Mouse (Mus musculus): ENCODE measurements at regions not wholly inside any gene's neighbourhood (a gene's known extent, or its start where the extent isn't known, plus 50 kb on each side); places are given as distances from the start of the nearest gene placed in this dataset.
"Not testable (repeated sequence)": the region's sequence is repeated elsewhere in the genome, so short reads cannot be mapped to it uniquely, and the experiment has no call there.

- 73% methylated on average over 5 of the region's 5 CpGs for WGBS
- H3K4me1 ChIP-seq (ENCODE audit: control insufficient read depth, insufficient read depth, low read length): no peaks in the 10 kb centered on the region
Measured at GRCm38 (mm10) chr5:74807581-74808221, 105.0 kb upstream of the Lnx1 start.

GRCm38 (mm10) chr5:74801946-74802345 lies 99.2 kb upstream of the Lnx1 start:
- ATAC-seq: no peak
- no peaks in the 10 kb centered on the region for H3K36me3 ChIP-seq (ENCODE audit: control insufficient read depth, insufficient read depth, low read length)
- no peak overlapping the region for H3K4me2 ChIP-seq (ENCODE audit: low read length)
- no peaks in the 10 kb centered on the region for H3K4me1 ChIP-seq (ENCODE audit: control insufficient read depth, insufficient read depth, low read length)
- 67% methylated on average over 8 of the region's 10 CpGs for WGBS
- no peak overlapping the region for H3K9ac ChIP-seq (ENCODE audit: low read length)
- no peak overlapping the region for H3K4me3 ChIP-seq (ENCODE audit: low read depth, low read length)
- no peak overlapping the region for H3K27ac ChIP-seq (ENCODE audit: low read depth, low read length)
- no peak for DNase-seq (ENCODE audit: low spot score)
- no peaks in the 10 kb centered on the region for H3K27me3 ChIP-seq (replicated peaks; ENCODE audit: control insufficient read depth, insufficient read depth, low read length)
- H3K9me3 ChIP-seq (replicated peaks; ENCODE audit: control insufficient read depth, low read length): no peaks in the 10 kb centered on the region

More at GRCm38 (mm10) chr5:74807581-74808221, 105.0 kb upstream of the Lnx1 start:
- Histone ChIP-seq H3K9ac (ENCODE audit: low read length) (no peak overlapping the region), H3K27me3 (replicated peaks; ENCODE audit: control insufficient read depth, insufficient read depth, low read length) (no peaks in the 10 kb centered on the region), H3K4me2 (ENCODE audit: low read length) (no peak overlapping the region), H3K27ac (ENCODE audit: low read depth, low read length) (no peak overlapping the region), H3K4me3 (ENCODE audit: low read depth, low read length) (no peak overlapping the region), H3K36me3 (ENCODE audit: control insufficient read depth, insufficient read depth, low read length) (no peaks in the 10 kb centered on the region), H3K9me3 (replicated peaks; ENCODE audit: control insufficient read depth, low read length) (no peaks in the 10 kb centered on the region)
- ATAC-seq (no peak), DNase-seq (ENCODE audit: low spot score) (no peak)

DNA sequence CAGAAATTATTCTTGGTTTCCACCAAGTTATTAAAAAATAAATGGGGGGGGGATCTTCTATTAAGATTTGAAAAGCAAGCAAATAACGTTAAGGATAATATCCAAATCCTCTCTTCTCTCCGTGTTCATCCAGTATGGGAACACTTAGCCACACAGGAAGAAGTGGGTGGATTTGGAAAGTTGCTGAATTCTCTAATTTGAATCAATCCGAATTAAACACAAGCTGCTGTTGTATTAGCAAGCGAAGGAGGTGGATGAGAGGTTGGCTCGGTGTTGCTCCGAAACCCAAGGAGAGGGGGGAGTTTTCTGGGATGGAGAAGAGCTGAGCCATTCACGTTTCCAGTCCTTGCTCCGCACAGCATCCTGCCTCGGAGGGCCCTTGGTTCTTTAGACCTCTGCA lies 97.6 kb upstream of the Lnx1 start:
- H3K4me3 ChIP-seq (ENCODE audit: low read depth, low read length): no peak overlapping the region
- no peak overlapping the region for H3K4me2 ChIP-seq (ENCODE audit: low read length)
- H3K27ac ChIP-seq (ENCODE audit: low read depth, low read length): no peak overlapping the region
- 79% methylated on average over 9 of the region's 9 CpGs for WGBS
- H3K4me1 ChIP-seq (ENCODE audit: control insufficient read depth, insufficient read depth, low read length): no peaks in the 10 kb centered on the region
- H3K36me3 ChIP-seq (ENCODE audit: control insufficient read depth, insufficient read depth, low read length): no peaks in the 10 kb centered on the region
- H3K27me3 ChIP-seq (replicated peaks; ENCODE audit: control insufficient read depth, insufficient read depth, low read length): no peaks in the 10 kb centered on the region
- no peaks in the 10 kb centered on the region for H3K9me3 ChIP-seq (replicated peaks; ENCODE audit: control insufficient read depth, low read length)
- no peak for ATAC-seq
- no peak for DNase-seq (ENCODE audit: low spot score)
- H3K9ac ChIP-seq (ENCODE audit: low read length): no peak overlapping the region

- DNase-seq (ENCODE audit: low spot score): peak; percentile 84
- peak; percentile 44 for ATAC-seq
- Histone ChIP-seq H3K9me3 (replicated peaks; ENCODE audit: control insufficient read depth, low read length) (no peaks in the 10 kb centered on the region), H3K36me3 (ENCODE audit: control insufficient read depth, insufficient read depth, low read length) (no peaks in the 10 kb centered on the region), H3K27ac (ENCODE audit: low read depth, low read length) (no peak overlapping the region), H3K4me3 (ENCODE audit: low read depth, low read length) (no peak overlapping the region), H3K4me2 (ENCODE audit: low read length) (no peak overlapping the region), H3K4me1 (ENCODE audit: control insufficient read depth, insufficient read depth, low read length) (peaks cover 11% of the 10 kb centered on the region), H3K9ac (ENCODE audit: low read length) (no peak overlapping the region), H3K27me3 (replicated peaks; ENCODE audit: control insufficient read depth, insufficient read depth, low read length) (no peaks in the 10 kb centered on the region)
- WGBS: 41% methylated on average over 8 of the region's 8 CpGs
Measured at GRCm38 (mm10) chr5:74796421-74797067, 93.8 kb upstream of the Lnx1 start.

DNA sequence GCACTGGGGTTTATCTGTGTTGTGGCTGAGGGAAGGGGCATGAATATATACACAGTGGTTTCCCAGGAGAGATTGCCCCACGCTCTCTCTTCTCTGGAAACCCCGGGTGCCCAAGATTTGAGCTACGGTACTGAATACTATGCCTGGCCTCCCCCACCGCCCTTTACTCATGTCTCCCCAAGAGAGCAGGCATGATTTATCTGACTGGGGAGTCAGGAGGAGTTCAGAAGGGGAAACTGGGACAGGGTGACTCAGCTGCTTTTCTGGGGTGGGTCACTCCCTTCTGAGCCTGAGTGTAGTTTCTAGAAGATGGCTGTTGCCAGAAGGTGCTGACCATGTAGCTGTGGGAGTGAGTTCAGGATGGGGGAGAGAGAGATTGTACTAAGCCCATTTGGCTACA lies 92.0 kb upstream of the Lnx1 start:
- H3K4me3 ChIP-seq (ENCODE audit: low read depth, low read length): no peak overlapping the region
- 88% methylated on average over 4 of the region's 4 CpGs for WGBS
- H3K4me1 ChIP-seq (ENCODE audit: control insufficient read depth, insufficient read depth, low read length): peaks cover 11% of the 10 kb centered on the region
- no peak overlapping the region for H3K9ac ChIP-seq (ENCODE audit: low read length)
- no peaks in the 10 kb centered on the region for H3K36me3 ChIP-seq (ENCODE audit: control insufficient read depth, insufficient read depth, low read length)
- H3K9me3 ChIP-seq (replicated peaks; ENCODE audit: control insufficient read depth, low read length): no peaks in the 10 kb centered on the region
- H3K27me3 ChIP-seq (replicated peaks; ENCODE audit: control insufficient read depth, insufficient read depth, low read length): no peaks in the 10 kb centered on the region
- H3K27ac ChIP-seq (ENCODE audit: low read depth, low read length): no peak overlapping the region
- H3K4me2 ChIP-seq (ENCODE audit: low read length): no peak overlapping the region
- DNase-seq (ENCODE audit: low spot score) (no peak), ATAC-seq (no peak)

GRCm38 (mm10) chr5:74793431-74793830 lies 90.7 kb upstream of the Lnx1 start:
- ATAC-seq (no peak), DNase-seq (ENCODE audit: low spot score) (no peak)
- H3K4me1 ChIP-seq (ENCODE audit: control insufficient read depth, insufficient read depth, low read length): peaks cover 11% of the 10 kb centered on the region
- H3K27me3 ChIP-seq (replicated peaks; ENCODE audit: control insufficient read depth, insufficient read depth, low read length): no peaks in the 10 kb centered on the region
- no peak overlapping the region for H3K4me3 ChIP-seq (ENCODE audit: low read depth, low read length)
- no peak overlapping the region for H3K9ac ChIP-seq (ENCODE audit: low read length)
- H3K4me2 ChIP-seq (ENCODE audit: low read length): no peak overlapping the region
- no peaks in the 10 kb centered on the region for H3K36me3 ChIP-seq (ENCODE audit: control insufficient read depth, insufficient read depth, low read length)
- H3K9me3 ChIP-seq (replicated peaks; ENCODE audit: control insufficient read depth, low read length): no peaks in the 10 kb centered on the region
- WGBS: 83% methylated on average over 4 of the region's 4 CpGs
- no peak overlapping the region for H3K27ac ChIP-seq (ENCODE audit: low read depth, low read length)

- no peak overlapping the region for H3K9ac ChIP-seq (ENCODE audit: low read length)
- no peak for DNase-seq (ENCODE audit: low spot score)
- H3K4me3 ChIP-seq (ENCODE audit: low read depth, low read length): no peak overlapping the region
- H3K4me1 ChIP-seq (ENCODE audit: control insufficient read depth, insufficient read depth, low read length): peaks cover 11% of the 10 kb centered on the region
- no peak overlapping the region for H3K27ac ChIP-seq (ENCODE audit: low read depth, low read length)
- ATAC-seq: no peak
- WGBS: 37% methylated on average over 8 of the region's 8 CpGs
- no peak overlapping the region for H3K4me2 ChIP-seq (ENCODE audit: low read length)
- no peaks in the 10 kb centered on the region for H3K9me3 ChIP-seq (replicated peaks; ENCODE audit: control insufficient read depth, low read length)
- H3K27me3 ChIP-seq (replicated peaks; ENCODE audit: control insufficient read depth, insufficient read depth, low read length): no peaks in the 10 kb centered on the region
- H3K36me3 ChIP-seq (ENCODE audit: control insufficient read depth, insufficient read depth, low read length): no peaks in the 10 kb centered on the region
Measured at GRCm38 (mm10) chr5:74792936-74793335, 90.2 kb upstream of the Lnx1 start.

GRCm38 (mm10) chr5:74792301-74792700 lies 89.6 kb upstream of the Lnx1 start:
- ATAC-seq (peak; percentile 77), DNase-seq (ENCODE audit: low spot score) (peak; percentile 87)
- Histone ChIP-seq H3K4me1 (ENCODE audit: control insufficient read depth, insufficient read depth, low read length) (peaks cover 11% of the 10 kb centered on the region), H3K27ac (ENCODE audit: low read depth, low read length) (no peak overlapping the region), H3K27me3 (replicated peaks; ENCODE audit: control insufficient read depth, insufficient read depth, low read length) (no peaks in the 10 kb centered on the region), H3K9ac (ENCODE audit: low read length) (peak overlapping the region; percentile 43), H3K4me2 (ENCODE audit: low read length) (peak overlapping the region; percentile 44), H3K9me3 (replicated peaks; ENCODE audit: control insufficient read depth, low read length) (no peaks in the 10 kb centered on the region), H3K4me3 (ENCODE audit: low read depth, low read length) (no peak overlapping the region), H3K36me3 (ENCODE audit: control insufficient read depth, insufficient read depth, low read length) (no peaks in the 10 kb centered on the region)
- WGBS: 3% methylated on average over 7 of the region's 7 CpGs

GRCm38 (mm10) chr5:74790501-74790900 lies 87.8 kb upstream of the Lnx1 start:
- H3K4me2 ChIP-seq (ENCODE audit: low read length); H3K9me3 ChIP-seq (replicated peaks; ENCODE audit: control insufficient read depth, low read length); DNase-seq (ENCODE audit: low spot score); ATAC-seq; H3K36me3 ChIP-seq (ENCODE audit: control insufficient read depth, insufficient read depth, low read length); H3K9ac ChIP-seq (ENCODE audit: low read length); H3K4me3 ChIP-seq (ENCODE audit: low read depth, low read length); H3K27me3 ChIP-seq (replicated peaks; ENCODE audit: control insufficient read depth, insufficient read depth, low read length); H3K27ac ChIP-seq (ENCODE audit: low read depth, low read length): not testable (repeated sequence)
- WGBS: 97% methylated on average over 4 of the region's 4 CpGs
- H3K4me1 ChIP-seq (ENCODE audit: control insufficient read depth, insufficient read depth, low read length): peaks cover 11% of the 10 kb centered on the region

Measured in forebrain, embryonic 14.5 days (tissue).